Mouse (Mus musculus) myocyte (in vitro differentiated cells): ENCODE data around the gene Hhipl1.

Experiments
- MYOD1 ChIP-seq, 3 experiments: IDR thresholded peaks; one replicate each; pipeline ENCODE4 v1.6.1; 2011; ENCODE audit warnings: control low read depth in 2 of 3, low read depth in 2 of 3, mild to moderate bottlenecking in 2 of 3, moderate library complexity in 1 of 3; ENCODE audit not compliant: insufficient read length in 2 of 3, control insufficient read depth in 1 of 3
- POLR2A ChIP-seq: IDR thresholded peaks from one replicate; pipeline ENCODE4 v1.6.1; 2011; ENCODE audit warnings: low read depth, mild to moderate bottlenecking, control low read depth, moderate library complexity; ENCODE audit not compliant: insufficient read length
- POLR2AphosphoS2 ChIP-seq: IDR thresholded peaks from one replicate; pipeline ENCODE4 v1.6.1; 2011; ENCODE audit warnings: low read depth, control low read depth; ENCODE audit not compliant: insufficient read length
- USF1 ChIP-seq: IDR thresholded peaks from one replicate; pipeline ENCODE4 v1.6.1; 2011; ENCODE audit warnings: low read depth, mild to moderate bottlenecking, control low read depth, moderate library complexity

DNA sequence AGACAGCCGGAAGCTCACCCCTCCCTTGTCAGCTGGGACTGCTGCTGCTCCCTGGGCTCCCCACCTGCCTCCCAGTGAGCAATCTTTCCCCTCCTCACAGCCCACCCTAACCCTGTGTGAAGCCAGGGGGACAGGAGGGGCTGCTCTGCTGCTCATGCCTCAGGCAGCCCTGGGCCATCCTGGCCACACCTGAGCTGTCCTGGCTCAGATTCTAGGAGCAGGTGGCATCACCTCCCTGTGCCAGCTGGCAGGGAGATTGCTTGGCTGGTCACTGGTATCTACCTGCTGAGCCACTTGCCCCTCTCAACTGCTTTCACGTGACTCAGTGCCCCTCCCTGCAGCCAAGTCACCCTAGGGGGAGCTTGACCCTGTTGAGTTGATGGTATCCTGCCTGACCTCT lies 48.2 kb downstream of the Hhipl1 start:
- TF ChIP-seq USF1 (no peak), POLR2A (no peak), MYOD1 (IDR thresholded peaks at IDR 0.05; ENCODE audit: control insufficient read depth in 1 of 3, insufficient read length in 2 of 3, low read depth in 2 of 3) (no peak), POLR2AphosphoS2 (no peak)
